Mouse (Mus musculus) lung, postnatal 14 days (tissue): ENCODE measurements around the gene Ninj2.

ENCODE experiments used
- DNase-seq: peaks from one replicate; pipeline ENCODE4 v3.0.0; 2021

Gene Ninj2

DNA sequence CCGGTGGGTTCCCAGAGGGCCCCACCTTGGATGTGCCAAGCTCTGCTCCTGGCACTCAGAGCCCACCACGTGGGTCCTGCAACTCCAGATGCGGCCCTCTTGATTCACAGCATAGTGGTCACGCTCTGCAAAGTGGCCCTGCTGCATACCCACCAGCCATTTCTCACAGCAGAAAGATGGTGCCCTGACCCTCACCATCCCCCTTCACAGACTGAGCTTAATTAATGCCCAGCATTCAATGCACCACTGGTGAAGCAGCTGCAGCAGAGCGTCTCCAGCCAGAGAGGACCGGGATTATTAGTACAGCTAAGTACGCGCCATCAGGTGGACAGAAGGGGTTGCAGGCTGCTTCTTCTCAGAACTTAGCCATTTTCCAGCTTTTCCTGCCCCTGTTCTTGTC, 109.3 kb downstream of the Ninj2 start:
- DNase-seq, result no peak

GRCm38 (mm10) chr6:120206586-120206985, 113.4 kb downstream of the Ninj2 start:
- no peak for DNase-seq

GRCm38 (mm10) chr6:120211536-120211935, 118.4 kb downstream of the Ninj2 start:
- no peak for DNase-seq

- no peak for DNase-seq
These were observed 123.6 kb downstream of the Ninj2 start for GRCm38 (mm10) chr6:120216702-120217101.

DNA sequence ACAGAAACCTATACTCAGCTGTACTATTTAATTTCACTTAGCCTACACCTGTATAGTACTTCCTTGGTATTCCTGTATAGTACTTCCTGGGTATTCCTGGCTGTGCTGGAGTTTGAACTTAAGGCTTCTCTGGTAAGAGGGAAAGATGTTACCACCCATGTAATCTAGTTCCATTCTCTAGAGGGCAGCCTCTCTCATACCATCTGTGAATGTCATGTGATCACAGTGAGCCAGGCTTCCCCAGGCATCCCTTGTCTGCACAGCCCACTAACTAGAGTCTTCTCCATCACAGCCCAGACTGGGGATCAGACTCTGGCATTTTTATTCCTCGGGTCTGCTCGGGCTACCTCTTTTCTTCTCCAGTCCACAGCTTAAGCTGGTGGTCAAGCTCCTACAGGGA, 126.1 kb downstream of the Ninj2 start:
- DNase-seq, result no peak

GRCm38 (mm10) chr6:120222669-120223068, 129.5 kb downstream of the Ninj2 start:
- peak; percentile 74 for DNase-seq

DNA sequence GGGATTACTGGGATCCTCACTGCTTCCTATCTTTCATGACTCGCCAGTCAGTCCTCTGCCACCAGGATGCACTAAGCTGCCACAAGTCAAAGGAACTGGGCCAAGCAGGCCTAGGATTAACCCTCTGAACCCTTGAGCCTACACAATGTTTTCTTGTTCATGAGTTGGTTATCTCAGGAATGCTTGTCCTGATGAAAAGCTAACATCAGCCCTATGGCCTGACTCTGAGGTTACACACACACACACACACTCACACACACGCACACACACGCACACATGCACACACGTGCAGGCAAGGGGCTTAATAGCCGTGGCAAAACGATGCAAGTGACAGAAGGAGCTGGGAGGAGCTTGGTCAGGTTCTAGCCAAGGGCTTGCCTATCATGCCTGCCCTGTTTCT, 132.2 kb downstream of the Ninj2 start:
- no peak for DNase-seq

GRCm38 (mm10) chr6:120227068-120227467, 133.9 kb downstream of the Ninj2 start:
- no peak for DNase-seq

- no peak for DNase-seq
These were observed 136.7 kb downstream of the Ninj2 start for GRCm38 (mm10) chr6:120229806-120230205.

GRCm38 (mm10) chr6:120230441-120230840, 137.3 kb downstream of the Ninj2 start:
- DNase-seq, result no peak

DNA sequence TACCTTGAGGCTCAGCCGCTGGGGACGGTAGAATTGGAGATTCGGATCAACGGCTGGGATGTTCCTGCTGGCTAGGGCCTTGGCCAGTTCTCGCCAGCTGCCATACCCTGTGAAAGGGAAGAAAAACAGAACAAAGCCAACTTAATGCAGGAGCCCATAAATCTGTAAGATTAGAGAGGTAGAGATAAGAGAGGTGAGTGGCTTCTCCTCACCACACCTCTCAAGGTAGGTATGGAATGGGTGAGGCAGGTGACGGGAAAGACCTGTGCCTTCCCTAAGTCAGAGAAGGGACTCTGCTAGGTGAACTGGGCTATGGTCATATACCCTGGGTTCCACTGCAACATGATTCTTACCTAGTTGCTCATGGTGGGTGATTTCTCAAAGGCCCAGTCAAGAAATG, 139.7 kb downstream of the Ninj2 start:
- DNase-seq, result no peak

DNA sequence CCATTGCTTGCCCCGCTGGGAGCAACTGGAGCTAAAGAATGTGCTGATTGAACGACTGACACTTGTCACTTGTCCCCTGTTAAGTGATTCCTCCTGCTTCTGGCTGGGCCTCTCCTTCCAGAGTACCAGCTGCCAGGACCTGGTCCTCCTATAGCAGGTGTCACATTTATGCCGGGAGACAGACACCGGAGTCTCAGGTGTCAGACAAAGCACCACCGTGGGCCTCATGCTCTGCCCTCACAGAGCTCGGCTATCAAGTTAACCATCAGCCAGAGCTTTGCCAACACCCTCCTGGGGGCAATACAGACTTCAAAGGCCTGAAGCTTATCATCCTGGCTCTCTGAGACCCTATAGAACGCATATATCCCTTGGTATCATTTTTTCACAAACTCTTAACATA, 142.7 kb downstream of the Ninj2 start:
- DNase-seq, result no peak

DNA sequence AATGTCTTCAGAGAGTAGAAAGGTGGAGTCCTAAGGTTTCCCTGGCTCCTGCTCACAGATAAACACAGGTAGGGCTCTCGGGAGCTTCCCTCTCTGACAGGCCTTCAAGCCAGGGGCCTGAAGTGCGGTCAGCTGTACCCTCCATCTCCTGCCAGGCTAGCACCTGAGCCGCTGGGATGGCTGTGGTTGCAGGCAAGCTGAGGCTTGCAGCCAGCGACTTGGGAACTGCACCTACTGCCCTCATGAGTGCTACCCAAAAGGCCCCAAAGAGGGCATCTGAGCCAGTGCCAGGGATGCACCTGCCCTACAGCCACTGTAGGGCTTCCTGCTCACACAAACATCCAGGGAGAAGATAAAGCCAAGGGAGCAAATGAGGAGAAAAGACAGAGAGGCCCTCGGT, 147.3 kb downstream of the Ninj2 start:
- DNase-seq, result no peak

DNA sequence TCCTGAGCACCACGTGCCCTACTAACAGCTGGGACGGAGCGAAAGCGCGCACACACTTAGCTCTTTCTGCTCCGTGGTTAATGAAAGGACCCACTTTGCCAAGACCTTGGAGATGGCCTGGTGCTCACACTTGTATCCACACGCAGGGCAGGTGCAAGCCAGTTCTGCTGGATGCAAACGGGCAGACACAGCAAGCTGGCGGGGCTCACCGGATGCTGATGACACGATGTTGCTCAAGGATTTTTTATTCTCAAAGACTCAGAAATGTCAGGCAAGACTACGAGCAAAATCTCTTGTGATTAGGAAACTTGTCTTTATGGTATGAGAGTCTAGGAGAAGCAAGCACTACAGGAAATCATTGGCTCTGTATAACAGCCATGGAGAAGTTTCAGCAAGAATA, 148.3 kb downstream of the Ninj2 start:
- DNase-seq, result no peak

- no peak for DNase-seq
These were observed 149.4 kb downstream of the Ninj2 start for GRCm38 (mm10) chr6:120242530-120242929.

- no peak for DNase-seq
These were observed 150.1 kb downstream of the Ninj2 start for GRCm38 (mm10) chr6:120243250-120243649.

- DNase-seq, result no peak
These were observed 153.5 kb downstream of the Ninj2 start for GRCm38 (mm10) chr6:120246676-120247075.

DNA sequence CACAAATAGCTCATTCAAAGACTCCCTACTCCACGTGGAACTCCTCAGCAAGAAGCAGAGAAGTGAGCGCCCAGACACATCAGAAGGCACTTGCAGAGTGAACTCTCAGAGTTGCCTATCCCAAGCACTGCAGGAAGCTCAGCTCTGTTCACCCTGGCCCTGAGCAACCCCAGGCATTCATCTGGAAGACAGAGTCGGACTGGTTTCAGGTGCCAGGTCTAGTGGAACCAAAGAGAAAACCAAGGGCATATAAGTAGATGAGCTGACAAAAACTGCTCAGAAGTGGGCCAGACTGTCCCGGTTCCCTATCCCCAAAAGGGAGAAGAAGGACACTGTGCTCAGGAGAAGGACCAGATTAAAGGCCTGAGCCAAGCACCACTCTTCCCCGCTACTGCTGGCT, 156.7 kb downstream of the Ninj2 start:
- no peak for DNase-seq
